Mouse (Mus musculus): ENCODE measurements at regions not wholly inside any gene's neighbourhood (a gene's known extent, or its start where the extent isn't known, plus 50 kb on each side); places are given as distances from the start of the nearest gene placed in this dataset.

GRCm38 (mm10) chr2:114805436-114806047 lies 150.8 kb upstream of the Dph6 start:
- no peak for TF ChIP-seq POLR2A (IDR thresholded peaks at IDR 0.05; ENCODE audit: borderline replicate concordance, low read depth, low read length)
- TF ChIP-seq CTCF (IDR thresholded peaks at IDR 0.05; ENCODE audit: low read depth, low read length), result no peak
